Mouse (Mus musculus) C2C12 (cell line): ENCODE measurements at regions not wholly inside any gene's neighbourhood (a gene's known extent, or its start where the extent isn't known, plus 50 kb on each side); places are given as distances from the start of the nearest gene placed in this dataset.

Source experiments
- H3K27me3 ChIP-seq: one replicate; pipeline ENCODE4 v1.6.1; 2011; ENCODE audit not compliant: control insufficient read depth, insufficient read depth, insufficient read length
- H3K36me3 ChIP-seq: one replicate; pipeline ENCODE4 v1.6.1; 2011; ENCODE audit not compliant: control insufficient read depth, insufficient read depth
- H3K4me3 ChIP-seq: one replicate; pipeline ENCODE4 v1.5.1; 2011; ENCODE audit warnings: mild to moderate bottlenecking, control low read depth; ENCODE audit not compliant: poor library complexity, insufficient read depth, severe bottlenecking
- H3K79me2 ChIP-seq: one replicate; pipeline ENCODE4 v1.6.1; 2011; ENCODE audit not compliant: control insufficient read depth, insufficient read depth
- H3K79me3 ChIP-seq: one replicate; pipeline ENCODE4 v1.6.1; 2011; ENCODE audit warnings: low read depth, control low read depth
- H3ac ChIP-seq: one replicate; pipeline ENCODE3; 2011; ENCODE audit warnings: low read depth; ENCODE audit not compliant: control insufficient read depth, insufficient read length
- CEBPB ChIP-seq: IDR thresholded peaks from one replicate; pipeline ENCODE4 v1.6.1; 2011; ENCODE audit warnings: low read depth, mild to moderate bottlenecking, control low read depth, moderate library complexity
- CTCF ChIP-seq: IDR thresholded peaks from one replicate; pipeline ENCODE4 v1.5.1; 2011; ENCODE audit not compliant: control insufficient read depth, insufficient read depth, insufficient read length
- FOSL1 ChIP-seq: IDR thresholded peaks from one replicate; pipeline ENCODE4 v1.8.0; 2011; ENCODE audit warnings: mild to moderate bottlenecking, low read length; ENCODE audit not compliant: poor library complexity, insufficient read depth, severe bottlenecking
- MAX ChIP-seq: IDR thresholded peaks from one replicate; pipeline ENCODE4 v1.6.1; 2011; ENCODE audit warnings: mild to moderate bottlenecking, control low read depth
- MYOD1 ChIP-seq: IDR thresholded peaks from one replicate; pipeline ENCODE4 v1.6.1; 2011; ENCODE audit warnings: low read depth; ENCODE audit not compliant: control insufficient read depth, insufficient read length
- MYOG ChIP-seq: IDR thresholded peaks from one replicate; pipeline ENCODE4 v1.6.1; 2011; ENCODE audit not compliant: control insufficient read depth, insufficient read length; ENCODE audit errors: extremely low read depth
- USF1 ChIP-seq: IDR thresholded peaks from one replicate; pipeline ENCODE4 v1.6.1; 2011; ENCODE audit warnings: low read depth, mild to moderate bottlenecking, control low read depth, moderate library complexity

DNA sequence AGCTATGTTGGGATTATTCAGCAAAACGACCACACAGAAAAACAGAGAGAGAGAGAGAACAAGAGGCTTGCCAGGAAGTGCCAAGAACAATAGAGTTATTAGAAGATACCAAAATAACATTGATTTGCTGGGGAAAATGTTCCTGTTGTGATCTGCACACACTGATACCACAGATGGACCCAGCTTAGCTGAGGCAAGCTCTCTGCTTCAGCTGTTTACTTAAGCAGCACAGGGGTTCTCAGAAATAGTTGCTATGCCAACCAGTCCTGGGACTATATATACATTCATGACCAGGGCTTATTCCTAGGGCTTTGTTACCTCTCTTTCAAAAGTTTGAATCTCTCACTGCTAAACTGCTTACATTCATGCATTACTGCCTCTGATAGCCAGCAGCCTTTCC lies 790.5 kb downstream of the Diaph3 start:
- H3K4me3 ChIP-seq: no peak overlapping the region
- no peaks in the 10 kb centered on the region for H3K79me2 ChIP-seq
- no peaks in the 10 kb centered on the region for H3K36me3 ChIP-seq
- H3K27me3 ChIP-seq: no peaks in the 10 kb centered on the region
- no peaks in the 10 kb centered on the region for H3K79me3 ChIP-seq
- no peak overlapping the region for H3ac ChIP-seq
- TF ChIP-seq USF1 (no peak), MYOG (no peak), FOSL1 (no peak), CTCF (no peak), CEBPB (no peak), MYOD1 (no peak)

- Histone ChIP-seq H3K79me3 (no peaks in the 10 kb centered on the region), H3K27me3 (no peaks in the 10 kb centered on the region)
- TF ChIP-seq USF1: no peak
- TF ChIP-seq MAX: no peak
- TF ChIP-seq MYOG: no peak
- TF ChIP-seq CEBPB: no peak
- TF ChIP-seq MYOD1: no peak
These were observed 802.0 kb downstream of the Diaph3 start for GRCm38 (mm10) chr14:86339007-86339406.

GRCm38 (mm10) chr14:86337052-86337451 lies 804.0 kb downstream of the Diaph3 start:
- Histone ChIP-seq H3K79me3 (no peaks in the 10 kb centered on the region), H3ac (no peak overlapping the region), H3K36me3 (no peaks in the 10 kb centered on the region), H3K4me3 (no peak overlapping the region), H3K27me3 (no peaks in the 10 kb centered on the region), H3K79me2 (no peaks in the 10 kb centered on the region)
- TF ChIP-seq CEBPB (no peak), MAX (no peak), CTCF (no peak), FOSL1 (no peak), USF1 (no peak)

More at GRCm38 (mm10) chr14:86339007-86339406, 802.0 kb downstream of the Diaph3 start:
- no peaks in the 10 kb centered on the region for H3K36me3 ChIP-seq
- no peaks in the 10 kb centered on the region for H3K79me2 ChIP-seq
- no peak overlapping the region for H3K4me3 ChIP-seq
- no peak overlapping the region for H3ac ChIP-seq

GRCm38 (mm10) chr14:86335284-86335683 lies 805.8 kb downstream of the Diaph3 start:
- Histone ChIP-seq H3K79me3 (no peaks in the 10 kb centered on the region), H3K36me3 (no peaks in the 10 kb centered on the region), H3K79me2 (no peaks in the 10 kb centered on the region), H3K4me3 (no peak overlapping the region), H3ac (no peak overlapping the region), H3K27me3 (no peaks in the 10 kb centered on the region)
- TF ChIP-seq CEBPB (no peak), FOSL1 (no peak), MAX (no peak), CTCF (no peak), MYOG (no peak), MYOD1 (no peak), USF1 (no peak)

- H3K4me3 ChIP-seq: no peak overlapping the region
- no peaks in the 10 kb centered on the region for H3K79me2 ChIP-seq
- no peaks in the 10 kb centered on the region for H3K36me3 ChIP-seq
- no peaks in the 10 kb centered on the region for H3K27me3 ChIP-seq
- no peak overlapping the region for H3ac ChIP-seq
- TF ChIP-seq CEBPB: no peak
- no peak for TF ChIP-seq MYOG
- no peak for TF ChIP-seq CTCF
- TF ChIP-seq USF1: no peak
- TF ChIP-seq FOSL1: no peak
- TF ChIP-seq MAX: no peak
- TF ChIP-seq MYOD1: no peak
- H3K79me3 ChIP-seq: no peaks in the 10 kb centered on the region
These were observed 811.9 kb downstream of the Diaph3 start for GRCm38 (mm10) chr14:86329176-86329575.

DNA sequence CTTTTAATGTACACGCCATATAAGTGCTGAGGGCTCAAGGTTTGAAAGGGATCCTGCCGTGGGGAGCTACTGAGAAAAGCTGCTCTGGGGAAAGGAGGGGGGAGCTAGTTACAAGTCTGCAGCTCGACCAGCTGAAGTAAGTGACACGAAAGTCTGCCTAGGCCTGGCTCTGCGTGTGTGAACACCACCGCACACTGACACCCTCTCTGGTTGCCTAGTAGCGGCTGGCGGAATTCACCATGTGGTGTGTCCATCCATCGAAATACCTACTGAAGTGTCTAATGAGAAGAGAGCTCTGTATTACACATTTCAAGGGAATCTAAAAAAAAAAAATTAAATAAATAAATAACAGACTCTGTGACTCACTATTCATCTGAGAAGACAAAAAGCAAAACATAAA lies 813.4 kb downstream of the Diaph3 start:
- H3K79me2 ChIP-seq: no peaks in the 10 kb centered on the region
- H3ac ChIP-seq: no peak overlapping the region
- TF ChIP-seq FOSL1 (no peak), MYOD1 (no peak), MYOG (no peak), MAX (no peak), USF1 (no peak)
- H3K4me3 ChIP-seq: no peak overlapping the region
- H3K27me3 ChIP-seq: no peaks in the 10 kb centered on the region
- no peaks in the 10 kb centered on the region for H3K36me3 ChIP-seq
- no peaks in the 10 kb centered on the region for H3K79me3 ChIP-seq

DNA sequence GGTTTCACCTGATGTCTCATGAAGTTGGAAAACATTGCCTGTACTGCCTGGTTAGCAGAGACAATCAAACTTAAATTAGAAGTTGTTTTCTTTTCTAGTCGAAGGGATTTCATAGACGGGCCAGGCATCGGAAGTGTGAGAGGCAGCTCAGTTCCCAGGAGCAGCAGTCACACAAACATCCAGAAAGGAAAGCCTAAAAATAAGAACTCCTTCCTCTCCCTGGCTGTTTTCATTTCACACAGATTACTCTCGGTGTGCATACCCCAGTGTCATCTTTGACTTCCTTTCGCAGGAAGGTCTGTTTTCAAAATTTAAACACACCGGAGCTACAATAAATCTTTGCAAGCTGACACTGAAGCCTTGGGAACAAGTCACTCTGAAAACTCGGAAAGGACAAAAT lies 818.7 kb downstream of the Diaph3 start:
- H3K36me3 ChIP-seq: no peaks in the 10 kb centered on the region
- H3K79me2 ChIP-seq: no peaks in the 10 kb centered on the region
- H3K27me3 ChIP-seq: no peaks in the 10 kb centered on the region
- no peak overlapping the region for H3ac ChIP-seq
- TF ChIP-seq USF1 (no peak), FOSL1 (no peak), CEBPB (no peak), MAX (no peak), MYOG (no peak), CTCF (no peak), MYOD1 (no peak)
- no peak overlapping the region for H3K4me3 ChIP-seq
- H3K79me3 ChIP-seq: no peaks in the 10 kb centered on the region
